Mouse (Mus musculus): Measurements from ENCODE around the gene Zfp775. TPM values are rescaled to one million over a fixed set of nuclear protein-coding genes. Genes with fewer than 3 reads are reported as not detected.

Zfp775 gene
- total and polyA plus RNA-seq, 3 experiments = 6.2 to 12.9 (median 11.8) TPM

GRCm38 (mm10) chr6:48636515-48636914 is 34.7 kb downstream of the Zfp775 start:
- H3K4me3 ChIP-seq = no peak overlapping the region
- intact Hi-C loops (cut with DNase I) = no loop called here
- no peaks in the 10 kb centered on the region for H3K79me2 ChIP-seq (replicated peaks; ENCODE audit: control insufficient read depth, insufficient read depth, low read length)
- no peak overlapping the region for H3K9ac ChIP-seq (ENCODE audit: low read depth, low read length)
- no peaks in the 10 kb centered on the region for H3K36me3 ChIP-seq (ENCODE audit: control insufficient read depth, insufficient read depth, low read length)
- no peaks in the 10 kb centered on the region for H3K4me1 ChIP-seq (ENCODE audit: control insufficient read depth, insufficient read depth, low read length)
- H3K27me3 ChIP-seq (ENCODE audit: control insufficient read depth, insufficient read depth, low read length) = no peaks in the 10 kb centered on the region
- no peak overlapping the region for H3K27ac ChIP-seq
- DNase-seq = peak in 1 of 2 experiments; percentile 46
- no peak for TF ChIP-seq POLR2A (IDR thresholded peaks at IDR 0.05; ENCODE audit: insufficient read depth, low read depth, low read length)
- TF ChIP-seq EP300 (IDR thresholded peaks at IDR 0.05; ENCODE audit: insufficient read depth, low read depth, low read length) = no peak
- no peak for TF ChIP-seq CTCF (IDR thresholded peaks at IDR 0.05)
- WGBS = 64% methylated on average over 6 of the region's 6 CpGs

GRCm38 (mm10) chr6:48637811-48638500 is 36.1 kb downstream of the Zfp775 start:
- WGBS = 63% methylated on average over 6 of the region's 6 CpGs
- Histone ChIP-seq H3K4me1 (ENCODE audit: control insufficient read depth, insufficient read depth, low read length) (no peaks in the 10 kb centered on the region), H3K9ac (ENCODE audit: low read depth, low read length) (no peak overlapping the region), H3K36me3 (ENCODE audit: control insufficient read depth, insufficient read depth, low read length) (no peaks in the 10 kb centered on the region), H3K27me3 (ENCODE audit: control insufficient read depth, insufficient read depth, low read length) (no peaks in the 10 kb centered on the region), H3K4me3 (no peak overlapping the region), H3K79me2 (replicated peaks; ENCODE audit: control insufficient read depth, insufficient read depth, low read length) (no peaks in the 10 kb centered on the region), H3K27ac (no peak overlapping the region)
- TF ChIP-seq EP300 (IDR thresholded peaks at IDR 0.05; ENCODE audit: insufficient read depth, low read depth, low read length) = no peak
- TF ChIP-seq CTCF (IDR thresholded peaks at IDR 0.05) = no peak
- no peak for TF ChIP-seq POLR2A (IDR thresholded peaks at IDR 0.05; ENCODE audit: insufficient read depth, low read depth, low read length)
- DNase-seq = no peak
- intact Hi-C loops (cut with DNase I) = no loop called here

- H3K27ac ChIP-seq = no peak overlapping the region
- H3K9ac ChIP-seq (ENCODE audit: low read depth, low read length) = no peak overlapping the region
- no peak overlapping the region for H3K4me3 ChIP-seq
- no peaks in the 10 kb centered on the region for H3K79me2 ChIP-seq (replicated peaks; ENCODE audit: control insufficient read depth, insufficient read depth, low read length)
- intact Hi-C loops (cut with DNase I) = no loop called here
- H3K4me1 ChIP-seq (ENCODE audit: control insufficient read depth, insufficient read depth, low read length) = no peaks in the 10 kb centered on the region
- H3K36me3 ChIP-seq (ENCODE audit: control insufficient read depth, insufficient read depth, low read length) = no peaks in the 10 kb centered on the region
- TF ChIP-seq CTCF (IDR thresholded peaks at IDR 0.05) (no peak), POLR2A (IDR thresholded peaks at IDR 0.05; ENCODE audit: insufficient read depth, low read depth, low read length) (0 out of 2 replicates have a peak, but pooled peaks have one; percentile 22), EP300 (IDR thresholded peaks at IDR 0.05; ENCODE audit: insufficient read depth, low read depth, low read length) (no peak)
- no peak for DNase-seq
- no peaks in the 10 kb centered on the region for H3K27me3 ChIP-seq (ENCODE audit: control insufficient read depth, insufficient read depth, low read length)
- WGBS = 53% methylated on average over 2 of the region's 2 CpGs
Measured at GRCm38 (mm10) chr6:48638553-48638952, 36.7 kb downstream of the Zfp775 start.

- Histone ChIP-seq H3K4me1 (ENCODE audit: control insufficient read depth, insufficient read depth, low read length) (no peaks in the 10 kb centered on the region), H3K4me3 (no peak overlapping the region), H3K79me2 (replicated peaks; ENCODE audit: control insufficient read depth, insufficient read depth, low read length) (no peaks in the 10 kb centered on the region), H3K27me3 (ENCODE audit: control insufficient read depth, insufficient read depth, low read length) (no peaks in the 10 kb centered on the region), H3K9ac (ENCODE audit: low read depth, low read length) (no peak overlapping the region), H3K27ac (no peak overlapping the region), H3K36me3 (ENCODE audit: control insufficient read depth, insufficient read depth, low read length) (no peaks in the 10 kb centered on the region)
- intact Hi-C loops (cut with DNase I) = loop anchor here (5.0 kb wide), 1 partner anchor 464 kb away; no protein-coding TSS in a partner anchor
- WGBS = 67% methylated on average over 6 of the region's 6 CpGs
- TF ChIP-seq CTCF (IDR thresholded peaks at IDR 0.05) (no peak), EP300 (IDR thresholded peaks at IDR 0.05; ENCODE audit: insufficient read depth, low read depth, low read length) (no peak), POLR2A (IDR thresholded peaks at IDR 0.05; ENCODE audit: insufficient read depth, low read depth, low read length) (no peak)
- no peak for DNase-seq
Measured at GRCm38 (mm10) chr6:48641391-48641790, 39.5 kb downstream of the Zfp775 start.

GRCm38 (mm10) chr6:48642764-48643292 is 41.0 kb downstream of the Zfp775 start:
- intact Hi-C loops (cut with DNase I) = loop anchor here (1.0 to 5.0 kb wide), 3 partner anchors 61 to 466 kb away; no protein-coding TSS in a partner anchor
- WGBS = 23% methylated on average over 4 of the region's 4 CpGs
- no peak for DNase-seq
- Histone ChIP-seq H3K9ac (ENCODE audit: low read depth, low read length) (no peak overlapping the region), H3K79me2 (replicated peaks; ENCODE audit: control insufficient read depth, insufficient read depth, low read length) (no peaks in the 10 kb centered on the region), H3K27ac (no peak overlapping the region), H3K27me3 (ENCODE audit: control insufficient read depth, insufficient read depth, low read length) (no peaks in the 10 kb centered on the region), H3K4me3 (no peak overlapping the region), H3K4me1 (ENCODE audit: control insufficient read depth, insufficient read depth, low read length) (peaks cover 1% of the 10 kb centered on the region; the same call in 1 of the 2 replicates), H3K36me3 (ENCODE audit: control insufficient read depth, insufficient read depth, low read length) (no peaks in the 10 kb centered on the region)
- no peak for TF ChIP-seq POLR2A (IDR thresholded peaks at IDR 0.05; ENCODE audit: insufficient read depth, low read depth, low read length)
- TF ChIP-seq EP300 (IDR thresholded peaks at IDR 0.05; ENCODE audit: insufficient read depth, low read depth, low read length) = no peak
- TF ChIP-seq CTCF (IDR thresholded peaks at IDR 0.05) = peak; percentile 76
